Mouse (Mus musculus) mature B cell (primary cell): ENCODE measurements around the gene Lao1.
"Not testable (repeated sequence)": the region's sequence is repeated elsewhere in the genome, so short reads cannot be mapped to it uniquely, and the experiment has no call there.

Experiments
- in situ Hi-C: fragments of 300-500 bp; cut with MboI; formaldehyde crosslinking; loops from 2 replicates; pipeline ENCODE4 v1.14.3; 2019

The Lao1 gene

GRCm38 (mm10) chr4:118961141-118961628 lies at the start of gene Lao1:
Gene Lao1 (plus strand): TSS chr4:118961578.
- in situ Hi-C loops = no loop called here

GRCm38 (mm10) chr4:118917365-118917764 lies 44.0 kb upstream of the Lao1 start, which contains the start of gene Olfr1329:
Gene Olfr1329 (minus strand): TSS chr4:118917465.
- in situ Hi-C loops = not testable (repeated sequence)

GRCm38 (mm10) chr4:118931326-118931725 lies 30.1 kb upstream of the Lao1 start:
- in situ Hi-C loops = not testable (repeated sequence)

GRCm38 (mm10) chr4:118938512-118938911 lies 22.9 kb upstream of the Lao1 start, which contains the start of gene Olfr1328:
Gene Olfr1328 (minus strand): TSS chr4:118938612.
- in situ Hi-C loops = no loop called here

- in situ Hi-C loops = no loop called here
Measured at GRCm38 (mm10) chr4:118958812-118959211, 2.6 kb upstream of the Lao1 start.

GRCm38 (mm10) chr4:118967711-118968110 lies 6.3 kb downstream of the Lao1 start:
- in situ Hi-C loops = no loop called here

- in situ Hi-C loops = no loop called here
Measured at GRCm38 (mm10) chr4:118973281-118973680, 11.9 kb downstream of the Lao1 start.

- in situ Hi-C loops = loop anchor here (25.0 kb wide), 1 partner anchor 348 kb away; no protein-coding TSS in a partner anchor
Measured at GRCm38 (mm10) chr4:118985291-118985690, 23.9 kb downstream of the Lao1 start.

GRCm38 (mm10) chr4:118988535-118988934 lies 27.2 kb downstream of the Lao1 start:
- in situ Hi-C loops = loop anchor here (25.0 kb wide), 1 partner anchor 351 kb away; no protein-coding TSS in a partner anchor

- in situ Hi-C loops = loop anchor here (25.0 kb wide), 1 partner anchor 352 kb away; no protein-coding TSS in a partner anchor
Measured at GRCm38 (mm10) chr4:118989331-118989730, 28.0 kb downstream of the Lao1 start.

- in situ Hi-C loops = loop anchor here (25.0 kb wide), 1 partner anchor 354 kb away; no protein-coding TSS in a partner anchor
Measured at GRCm38 (mm10) chr4:118991797-118992196, 30.4 kb downstream of the Lao1 start.

GRCm38 (mm10) chr4:118997127-118997542 lies 35.8 kb downstream of the Lao1 start:
- in situ Hi-C loops = loop anchor here (25.0 kb wide), 1 partner anchor 360 kb away; no protein-coding TSS in a partner anchor

GRCm38 (mm10) chr4:118999691-119000486 lies 38.5 kb downstream of the Lao1 start:
- in situ Hi-C loops = loop anchor here (5.0 to 25.0 kb wide), 2 partner anchors 172 to 363 kb away; partner anchors contain the start of gene Zfp691

GRCm38 (mm10) chr4:119001696-119002095 lies 40.3 kb downstream of the Lao1 start:
- in situ Hi-C loops = loop anchor here (5.0 kb wide), 1 partner anchor 171 kb away; the partner anchor contains the start of gene Zfp691

- in situ Hi-C loops = loop anchor here (5.0 kb wide), 1 partner anchor 170 kb away; the partner anchor contains the start of gene Zfp691
Measured at GRCm38 (mm10) chr4:119002512-119002911, 41.1 kb downstream of the Lao1 start.

- in situ Hi-C loops = loop anchor here (5.0 kb wide), 1 partner anchor 168 kb away; the partner anchor contains the start of gene Zfp691
Measured at GRCm38 (mm10) chr4:119004178-119004577, 42.8 kb downstream of the Lao1 start.

GRCm38 (mm10) chr4:119004613-119005339 lies 43.4 kb downstream of the Lao1 start:
- in situ Hi-C loops = loop anchor here (5.0 kb wide), 2 partner anchors 103 to 168 kb away; partner anchors contain the start of genes Slc2a1 and Zfp691

GRCm38 (mm10) chr4:119007602-119008001 lies 46.2 kb downstream of the Lao1 start:
- in situ Hi-C loops = loop anchor here (5.0 kb wide), 1 partner anchor 100 kb away; the partner anchor contains the start of gene Slc2a1

- in situ Hi-C loops = loop anchor here (5.0 kb wide), 1 partner anchor 99 kb away; the partner anchor contains the start of gene Slc2a1
Measured at GRCm38 (mm10) chr4:119008476-119008875, 47.1 kb downstream of the Lao1 start.

- in situ Hi-C loops = loop anchor here (5.0 kb wide), 1 partner anchor 97 kb away; the partner anchor contains the start of gene Slc2a1
Measured at GRCm38 (mm10) chr4:119009814-119010213, 48.4 kb downstream of the Lao1 start.

- in situ Hi-C loops = no loop called here
Measured at GRCm38 (mm10) chr4:119011050-119011680, 49.8 kb downstream of the Lao1 start.
